Comparison of ENCODE assay signal across 25 mouse cellular contexts in genomic region chr16:72068254-72068653, GRCm38 (mm10).
"Had no signal": no experiment of that assay in that cellular context is flagged by ENCODE, and none has a peak within 500 bp of the region (broad histone marks: within the 10 kb centered on the region; RNA-seq: fewer than 3 reads in every experiment).

No protein-coding gene starts in this region.

- H3K27ac ChIP-seq: heart, adult 2 months; heart, embryonic 13.5 days; heart, embryonic 15.5 days; hindbrain, embryonic 15.5 days; kidney, embryonic 15.5 days; kidney, postnatal 0 days; limb, embryonic 13.5 days; limb, embryonic 15.5 days; liver, embryonic 12.5 days; liver, embryonic 14.5 days had no signal

- H3K4me2 ChIP-seq: heart, embryonic 11.5 days; heart, embryonic 13.5 days; heart, embryonic 15.5 days; hindbrain, embryonic 15.5 days; kidney, embryonic 15.5 days; limb, embryonic 13.5 days; limb, embryonic 15.5 days; liver, embryonic 12.5 days had no signal

- H3K4me3 ChIP-seq: heart, adult 2 months; heart, embryonic 13.5 days; heart, embryonic 15.5 days; hindbrain, embryonic 15.5 days; kidney, embryonic 15.5 days; limb, embryonic 13.5 days; limb, embryonic 15.5 days; liver, embryonic 12.5 days had no signal

- H3K36me3 ChIP-seq: heart, embryonic 13.5 days; heart, embryonic 15.5 days; hindbrain, embryonic 15.5 days; kidney, embryonic 15.5 days; limb, embryonic 13.5 days; limb, embryonic 15.5 days; liver, embryonic 12.5 days had no signal

- H3K9ac ChIP-seq: heart, embryonic 13.5 days; heart, embryonic 15.5 days; hindbrain, embryonic 15.5 days; kidney, embryonic 15.5 days; limb, embryonic 13.5 days; limb, embryonic 15.5 days; liver, embryonic 12.5 days; liver, embryonic 14.5 days had no signal

- H3K4me1 ChIP-seq: heart, embryonic 13.5 days; heart, embryonic 15.5 days; hindbrain, embryonic 15.5 days; kidney, embryonic 15.5 days; limb, embryonic 13.5 days; limb, embryonic 15.5 days; liver, embryonic 12.5 days had no signal

- H3K27me3 ChIP-seq: heart, embryonic 13.5 days; heart, embryonic 15.5 days; hindbrain, embryonic 15.5 days; kidney, embryonic 15.5 days; limb, embryonic 13.5 days; limb, embryonic 15.5 days; liver, embryonic 12.5 days had no signal

- H3K9me3 ChIP-seq: heart, embryonic 13.5 days; heart, embryonic 15.5 days; hindbrain, embryonic 15.5 days; kidney, embryonic 15.5 days; limb, embryonic 13.5 days; limb, embryonic 15.5 days; liver, embryonic 12.5 days had no signal

- ATAC-seq: intestine, embryonic 16.5 days; liver, embryonic 12.5 days had no signal

- DNase-seq: gastrocnemius, postnatal 14 days; gastrocnemius, postnatal 36 days; heart, adult 11 months; heart, adult 2 months; heart, postnatal 14 days; heart, postnatal 36 days; kidney, adult 11 months; kidney, adult 2 months; kidney, adult 9 months; kidney, postnatal 14 days; kidney, postnatal 36 days; layer of hippocampus, adult 9-11 months; layer of hippocampus, postnatal 36 days; left cerebral cortex, postnatal 4 days had no signal
